Mouse (Mus musculus) olfactory bulb, adult 2 months (tissue): ENCODE results near the gene Elk4.

Experiments
- CTCF ChIP-seq: fragments of 200-500 bp; IDR thresholded peaks from 2 replicates; pipeline ENCODE4 v1.5.1; 2012; ENCODE audit warnings: low read depth, mild to moderate bottlenecking, low read length, moderate library complexity; ENCODE audit not compliant: insufficient read depth
- POLR2A ChIP-seq: fragments of 200-500 bp; IDR thresholded peaks from 2 replicates; pipeline ENCODE4 v1.6.1; 2012; ENCODE audit warnings: mild to moderate bottlenecking, low read depth, low read length, moderate library complexity; ENCODE audit not compliant: insufficient read depth

GRCm38 (mm10) chr1:131967336-131967735 is 40.1 kb upstream of the Elk4 start:
- TF ChIP-seq POLR2A (no peak), CTCF (no peak)
